Mouse (Mus musculus): ENCODE results near the gene Cenpt. TPM values are rescaled to one million over a fixed set of nuclear protein-coding genes. Genes with fewer than 3 reads are reported as not detected.
"Not testable (repeated sequence)": the region's sequence is repeated elsewhere in the genome, so short reads cannot be mapped to it uniquely, and the experiment has no call there.

The Cenpt gene
- polyA plus RNA-seq, 1 experiment from 2014 or later = 30.1 TPM

GRCm38 (mm10) chr8:105851651-105852143, 1.4 kb downstream of the Cenpt start:
- Histone ChIP-seq H3K36me3 (peaks cover 26% of the 10 kb centered on the region), H3K27ac (peak overlapping the region; percentile 68), H3K4me3 (peak overlapping the region; percentile 69), H3K4me2 (peak overlapping the region; percentile 75), H3K9me3 (replicated peaks) (no peaks in the 10 kb centered on the region), H3K27me3 (no peaks in the 10 kb centered on the region), H3K4me1 (replicated peaks) (peaks cover 27% of the 10 kb centered on the region), H3K9ac (peak overlapping the region; percentile 70)
- peak; percentile 63; the same call in 1 of the 2 replicates for ATAC-seq (replicated peaks; ENCODE audit: insufficient number of reproducible peaks, insufficient read depth, low FRiP score, low read depth)
- under 1% methylated on average over 34 of the region's 34 CpGs for WGBS

DNA sequence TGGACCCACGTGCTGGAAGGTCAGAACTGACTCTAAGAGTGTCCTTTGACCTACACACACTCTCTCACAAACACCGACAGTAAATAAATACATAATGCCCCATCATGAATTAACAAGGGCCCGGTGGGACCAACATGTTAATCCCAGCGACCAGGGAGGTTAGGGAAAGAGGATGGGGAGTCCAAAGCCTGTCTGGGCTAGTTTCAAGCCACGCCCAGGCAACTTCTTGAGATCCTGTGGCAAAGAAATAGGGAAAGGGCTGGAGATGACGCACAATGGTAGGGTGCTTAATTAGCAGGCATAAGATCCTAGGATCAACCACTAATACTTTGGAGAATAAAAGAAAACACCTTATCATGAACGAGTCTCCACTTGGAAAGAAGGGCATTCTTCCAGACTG, 2.5 kb downstream of the Cenpt start:
- Histone ChIP-seq H3K36me3 (peaks cover 37% of the 10 kb centered on the region), H3K9me3 (replicated peaks) (no peaks in the 10 kb centered on the region), H3K27ac (no peak overlapping the region), H3K9ac (no peak overlapping the region), H3K4me1 (replicated peaks) (peaks cover 18% of the 10 kb centered on the region), H3K4me2 (peak overlapping the region; percentile 75), H3K27me3 (no peaks in the 10 kb centered on the region), H3K4me3 (peak overlapping the region; percentile 26)
- no peak for ATAC-seq (replicated peaks; ENCODE audit: insufficient number of reproducible peaks, insufficient read depth, low FRiP score, low read depth)
- 69% methylated on average over 7 of the region's 7 CpGs for WGBS

GRCm38 (mm10) chr8:105850014-105850413, 3.1 kb downstream of the Cenpt start:
- no peaks in the 10 kb centered on the region for H3K9me3 ChIP-seq (replicated peaks)
- peaks cover 18% of the 10 kb centered on the region for H3K4me1 ChIP-seq (replicated peaks)
- peaks cover 42% of the 10 kb centered on the region for H3K36me3 ChIP-seq
- WGBS = 79% methylated on average over 4 of the region's 4 CpGs
- no peak overlapping the region for H3K4me3 ChIP-seq
- no peak for ATAC-seq (replicated peaks; ENCODE audit: insufficient number of reproducible peaks, insufficient read depth, low FRiP score, low read depth)
- H3K27me3 ChIP-seq = no peaks in the 10 kb centered on the region
- H3K9ac ChIP-seq = no peak overlapping the region
- no peak overlapping the region for H3K4me2 ChIP-seq
- no peak overlapping the region for H3K27ac ChIP-seq

DNA sequence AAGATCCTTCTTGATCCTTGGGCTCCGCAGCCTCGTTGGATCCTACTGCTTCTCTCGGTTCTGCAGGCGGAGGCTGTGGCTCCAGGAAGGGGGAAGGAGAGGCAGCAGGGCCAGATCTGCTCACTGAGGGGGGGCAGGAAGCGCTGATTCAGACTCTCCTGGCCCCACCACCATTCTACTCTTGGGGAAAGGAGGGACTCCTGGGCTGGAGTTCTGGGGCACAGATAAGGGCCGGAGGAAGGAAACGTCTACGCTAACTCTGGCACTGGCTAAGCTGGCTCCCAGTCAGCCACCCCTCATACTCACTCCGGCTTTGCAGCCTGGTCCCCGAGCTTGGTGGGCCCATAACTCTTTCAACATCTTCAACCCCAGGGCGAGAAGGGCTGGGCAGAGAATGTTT, 6.4 kb downstream of the Cenpt start:
- peak overlapping the region; percentile 15; the same call in 1 of the 2 replicates for H3K27ac ChIP-seq
- no peak overlapping the region for H3K4me3 ChIP-seq
- ATAC-seq (replicated peaks; ENCODE audit: insufficient number of reproducible peaks, insufficient read depth, low FRiP score, low read depth) = peak; percentile 74
- no peak overlapping the region for H3K9ac ChIP-seq
- WGBS = 65% methylated on average over 11 of the region's 11 CpGs
- H3K4me1 ChIP-seq (replicated peaks) = peaks cover 12% of the 10 kb centered on the region
- peaks cover 58% of the 10 kb centered on the region for H3K36me3 ChIP-seq
- H3K9me3 ChIP-seq (replicated peaks) = no peaks in the 10 kb centered on the region
- no peaks in the 10 kb centered on the region for H3K27me3 ChIP-seq
- H3K4me2 ChIP-seq = no peak overlapping the region

DNA sequence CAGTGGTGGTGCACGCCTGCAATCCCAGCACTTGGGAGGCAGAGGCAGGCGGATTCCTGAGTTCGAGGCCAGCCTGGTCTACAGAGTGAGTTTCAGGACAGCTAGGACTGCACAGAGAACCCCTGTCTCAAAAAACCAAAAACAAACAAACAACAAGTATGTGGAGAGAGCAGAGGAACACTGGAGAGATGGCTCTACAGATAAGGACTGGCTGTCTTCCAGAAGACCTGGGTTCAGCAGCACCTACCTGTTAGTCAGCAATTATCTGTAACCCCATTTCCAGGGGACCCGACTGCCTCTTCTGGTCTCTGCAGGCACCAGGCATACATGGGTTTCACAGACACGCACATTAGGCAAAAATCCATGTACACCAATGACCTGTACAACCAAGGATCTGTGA, 13.9 kb downstream of the Cenpt start:
- 88% methylated on average over 5 of the region's 5 CpGs for WGBS
- H3K27ac ChIP-seq = no peak overlapping the region
- H3K4me3 ChIP-seq = no peak overlapping the region
- no peak for ATAC-seq (replicated peaks; ENCODE audit: insufficient number of reproducible peaks, insufficient read depth, low FRiP score, low read depth)
- H3K36me3 ChIP-seq = peaks cover 8% of the 10 kb centered on the region
- no peaks in the 10 kb centered on the region; the same call in 1 of the 2 replicates for H3K27me3 ChIP-seq
- no peak overlapping the region for H3K9ac ChIP-seq
- H3K4me2 ChIP-seq = no peak overlapping the region
- no peaks in the 10 kb centered on the region for H3K4me1 ChIP-seq (replicated peaks)
- no peaks in the 10 kb centered on the region for H3K9me3 ChIP-seq (replicated peaks)

DNA sequence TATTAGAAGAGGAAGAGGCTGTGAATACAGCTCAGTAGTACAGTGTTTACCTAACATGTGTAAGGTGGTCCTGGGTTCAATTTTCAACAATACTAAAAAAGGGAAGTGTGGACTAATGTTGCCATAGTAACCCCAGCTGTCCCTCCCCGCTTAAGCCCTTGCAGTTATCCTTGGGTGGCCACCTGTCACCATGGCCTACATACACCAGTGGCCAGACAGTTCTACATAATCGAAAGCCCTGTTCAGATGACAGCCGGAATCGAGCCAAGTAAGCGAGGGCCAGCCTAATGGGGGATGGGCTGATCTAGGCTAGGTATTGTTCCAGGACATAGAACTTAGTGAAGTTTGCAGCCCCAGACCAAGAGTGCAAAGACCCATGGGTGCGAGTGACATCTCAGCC, 16.1 kb downstream of the Cenpt start:
- H3K27me3 ChIP-seq = no peaks in the 10 kb centered on the region; the same call in 1 of the 2 replicates
- no peak overlapping the region for H3K9ac ChIP-seq
- H3K4me3 ChIP-seq = no peak overlapping the region
- WGBS = 73% methylated on average over 6 of the region's 6 CpGs
- ATAC-seq (replicated peaks; ENCODE audit: insufficient number of reproducible peaks, insufficient read depth, low FRiP score, low read depth) = no peak
- H3K4me1 ChIP-seq (replicated peaks) = no peaks in the 10 kb centered on the region
- no peak overlapping the region for H3K4me2 ChIP-seq
- no peaks in the 10 kb centered on the region for H3K9me3 ChIP-seq (replicated peaks)
- no peak overlapping the region for H3K27ac ChIP-seq
- H3K36me3 ChIP-seq = no peaks in the 10 kb centered on the region

DNA sequence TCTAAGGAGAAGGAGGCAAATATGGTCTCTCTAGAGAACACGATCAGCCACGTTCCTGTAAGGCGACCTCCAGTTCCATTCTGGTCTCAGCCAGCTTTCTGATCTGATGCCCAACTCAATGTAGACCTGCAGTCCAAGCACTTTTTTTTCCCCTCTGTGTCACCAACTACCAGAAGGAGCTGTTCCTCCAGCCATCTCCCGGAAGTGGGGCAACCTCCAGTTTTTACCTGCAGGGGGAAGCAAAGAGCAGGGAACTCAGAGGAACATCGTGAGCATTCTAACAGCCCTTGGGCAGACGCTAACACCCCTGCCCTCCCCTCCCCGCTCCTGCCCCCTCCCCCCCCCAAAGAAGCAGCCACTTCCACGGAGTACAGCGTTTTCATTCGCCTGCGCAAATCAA, 17.8 kb downstream of the Cenpt start:
- no peak overlapping the region for H3K4me3 ChIP-seq
- no peaks in the 10 kb centered on the region for H3K9me3 ChIP-seq (replicated peaks)
- H3K27me3 ChIP-seq = no peaks in the 10 kb centered on the region; the same call in 1 of the 2 replicates
- WGBS = 27% methylated on average over 11 of the region's 11 CpGs
- ATAC-seq (replicated peaks; ENCODE audit: insufficient number of reproducible peaks, insufficient read depth, low FRiP score, low read depth) = no peak
- no peak overlapping the region for H3K4me2 ChIP-seq
- H3K36me3 ChIP-seq = no peaks in the 10 kb centered on the region
- H3K4me1 ChIP-seq (replicated peaks) = no peaks in the 10 kb centered on the region
- no peak overlapping the region for H3K9ac ChIP-seq
- H3K27ac ChIP-seq = no peak overlapping the region

- not testable (repeated sequence) for ATAC-seq (replicated peaks; ENCODE audit: insufficient number of reproducible peaks, insufficient read depth, low FRiP score, low read depth); H3K27ac ChIP-seq; H3K27me3 ChIP-seq; H3K4me1 ChIP-seq (replicated peaks); H3K9me3 ChIP-seq (replicated peaks); H3K4me3 ChIP-seq; H3K9ac ChIP-seq; H3K36me3 ChIP-seq; H3K4me2 ChIP-seq
- 77% methylated on average over 2 of the region's 2 CpGs for WGBS
These were observed 19.3 kb downstream of the Cenpt start for GRCm38 (mm10) chr8:105833740-105834139.

DNA sequence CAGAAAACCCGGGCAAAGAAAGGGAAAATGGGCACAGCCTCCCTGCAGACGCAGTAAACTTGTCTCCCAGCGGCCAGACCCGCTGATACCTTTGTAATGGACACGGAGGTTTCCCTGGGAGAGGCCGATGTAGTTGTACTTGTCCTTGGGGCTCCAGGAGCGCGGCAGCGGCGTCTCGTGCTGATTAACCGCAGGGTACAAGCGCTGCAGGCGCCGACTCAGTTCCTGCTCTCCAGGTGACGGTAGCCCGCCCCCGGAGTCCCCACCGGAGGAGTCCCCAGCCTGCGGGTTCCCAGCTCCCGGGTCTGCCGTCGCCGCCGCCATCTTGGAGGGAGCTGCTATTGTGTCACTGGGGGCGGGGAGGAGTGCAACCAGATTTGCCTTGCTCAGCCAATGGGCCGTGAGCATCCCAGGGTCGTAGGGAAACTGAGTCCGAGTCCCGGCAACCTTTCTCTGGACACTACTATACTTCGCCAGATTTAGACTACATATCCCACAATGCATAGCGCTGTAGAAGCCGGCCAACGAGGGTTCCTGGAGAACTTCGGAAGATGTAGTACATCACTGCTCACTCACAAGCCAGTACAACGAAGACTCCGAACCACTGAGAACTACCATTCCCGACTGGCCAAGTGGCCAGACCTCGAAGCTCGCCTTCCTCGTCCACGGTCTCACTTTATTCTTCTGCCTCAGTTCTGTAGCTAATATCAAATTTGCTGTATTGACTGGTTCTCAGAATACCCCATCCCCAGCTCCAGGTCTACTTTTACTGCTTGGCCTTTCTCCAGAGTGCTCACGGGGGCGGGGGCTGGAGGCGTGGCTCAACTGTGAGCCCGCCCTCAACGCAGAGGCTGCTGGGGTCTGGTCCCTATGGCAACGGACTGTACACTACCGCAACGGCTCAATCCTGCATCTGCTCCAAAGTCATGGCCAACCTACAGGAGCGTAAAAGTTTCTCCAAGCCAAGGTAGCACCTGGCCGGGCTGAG, 25.9 kb downstream of the Cenpt start, which contains the start of the genes Ranbp10 and Tsnaxip1:
TSS of gene Ranbp10 (minus strand) at position 490 of the 988 bp plus-strand sequence.
TSS of gene Tsnaxip1 (plus strand) at position 871 of the 988 bp plus-strand sequence.
- H3K4me3 ChIP-seq = peak within 1 kb of the TSS; percentile 87
- peak within 1 kb of the TSS; percentile 84 for H3K9ac ChIP-seq
- H3K4me1 ChIP-seq (replicated peaks) = peaks cover 19% of the 10 kb centered on the region
- no peaks in the 10 kb centered on the region for H3K9me3 ChIP-seq (replicated peaks)
- peak; percentile 98 for ATAC-seq (replicated peaks; ENCODE audit: insufficient number of reproducible peaks, insufficient read depth, low FRiP score, low read depth)
- peak within 1 kb of the TSS; percentile 84 for H3K4me2 ChIP-seq
- H3K27me3 ChIP-seq = no peaks in the 10 kb centered on the region
- peak within 1 kb of the TSS; percentile 75 for H3K27ac ChIP-seq
- H3K36me3 ChIP-seq = peaks cover 16% of the 10 kb centered on the region
- WGBS = under 1% methylated on average over 52 of the region's 52 CpGs

GRCm38 (mm10) chr8:105826379-105826778, 26.7 kb downstream of the Cenpt start:
- Histone ChIP-seq H3K4me1 (replicated peaks) (peaks cover 19% of the 10 kb centered on the region), H3K9me3 (replicated peaks) (no peaks in the 10 kb centered on the region), H3K36me3 (peaks cover 23% of the 10 kb centered on the region), H3K9ac (peak overlapping the region; percentile 84), H3K27ac (peak overlapping the region; percentile 75), H3K4me2 (peak overlapping the region; percentile 84), H3K4me3 (peak overlapping the region; percentile 87), H3K27me3 (no peaks in the 10 kb centered on the region)
- no peak for ATAC-seq (replicated peaks; ENCODE audit: insufficient number of reproducible peaks, insufficient read depth, low FRiP score, low read depth)
- 5% methylated on average over 4 of the region's 4 CpGs for WGBS

GRCm38 (mm10) chr8:105825506-105825905, 27.6 kb downstream of the Cenpt start:
- H3K36me3 ChIP-seq = peaks cover 27% of the 10 kb centered on the region
- no peaks in the 10 kb centered on the region for H3K27me3 ChIP-seq
- H3K27ac ChIP-seq = no peak overlapping the region
- H3K4me1 ChIP-seq (replicated peaks) = peaks cover 28% of the 10 kb centered on the region
- peak overlapping the region; percentile 84 for H3K4me2 ChIP-seq
- H3K9me3 ChIP-seq (replicated peaks) = no peaks in the 10 kb centered on the region
- H3K9ac ChIP-seq = peak overlapping the region; percentile 84; the same call in 1 of the 2 replicates
- 84% methylated on average over 4 of the region's 4 CpGs for WGBS
- no peak for ATAC-seq (replicated peaks; ENCODE audit: insufficient number of reproducible peaks, insufficient read depth, low FRiP score, low read depth)
- H3K4me3 ChIP-seq = peak overlapping the region; percentile 87
